14 mouse cellular contexts compared by ENCODE assay signal in genomic region chr11:115768896-115769295, GRCm38 (mm10). TPM values are rescaled to one million over a fixed set of nuclear protein-coding genes. Genes with fewer than 3 reads are reported as not detected.
DNase-seq lines count a peak whose midpoint lies in the region; ATAC-seq lines count a peak whose summit lies in the region.
"Had no signal": no experiment of that assay in that cellular context is flagged by ENCODE, and none has a peak within 500 bp of the region (broad histone marks: within the 10 kb centered on the region; RNA-seq: fewer than 3 reads in every experiment).

No protein-coding gene starts in this region.

- H3K27ac ChIP-seq in heart, embryonic 13.5 days (replicated peaks) = peak overlapping the region; percentile 84
- H3K27ac ChIP-seq in liver, embryonic 12.5 days = 0 out of 2 replicates have a peak overlapping the region, but pooled peaks have one; percentile 4
- H3K27ac ChIP-seq in brown adipose tissue, adult 24 weeks (replicated peaks; ENCODE audit: low read depth, low read length) = peak overlapping the region; percentile 34; the same call in 1 of the 2 replicates
- H3K27ac ChIP-seq: limb, embryonic 12.5 days; macrophage had no signal

- DNase-seq in adrenal gland, adult 2 months = peak; percentile 72
- DNase-seq in adrenal gland, postnatal 10 days = no peak
- no peak for DNase-seq in heart, postnatal 4 days
- no peak for DNase-seq in liver
- DNase-seq in layer of hippocampus, postnatal 14 days (ENCODE audit: low spot score in 2 of 2) = no peak
- DNase-seq: cerebellum, adult 11 months; layer of hippocampus, postnatal 36 days; right cerebral cortex, postnatal 4 days; thymus, postnatal 14 days had no signal

- peak overlapping the region; percentile 49 for H3K4me2 ChIP-seq in heart, embryonic 13.5 days
- no peak overlapping the region for H3K4me2 ChIP-seq in liver, embryonic 12.5 days
- H3K4me2 ChIP-seq: limb, embryonic 12.5 days had no signal

- ATAC-seq in heart, embryonic 13.5 days (ENCODE audit: extremely low read depth, insufficient number of reproducible peaks, low FRiP score, low TSS enrichment) = no peak
- no peak for ATAC-seq in liver, embryonic 12.5 days

- H3K9ac ChIP-seq in heart, embryonic 13.5 days = peak overlapping the region; percentile 53
- no peak overlapping the region for H3K9ac ChIP-seq in liver, embryonic 12.5 days
- H3K9ac ChIP-seq: limb, embryonic 12.5 days had no signal

- H3K4me3 ChIP-seq in heart, embryonic 13.5 days = no peak overlapping the region
- H3K4me3 ChIP-seq in liver, embryonic 12.5 days = no peak overlapping the region
- H3K4me3 ChIP-seq in brown adipose tissue, adult 24 weeks (ENCODE audit: insufficient read depth, low read depth, low read length) = no peak overlapping the region
- H3K4me3 ChIP-seq: limb, embryonic 12.5 days had no signal

- peaks cover 52% of the 10 kb centered on the region for H3K4me1 ChIP-seq in heart, embryonic 13.5 days
- H3K4me1 ChIP-seq in liver, embryonic 12.5 days = peaks cover 67% of the 10 kb centered on the region
- H3K4me1 ChIP-seq in brown adipose tissue, adult 24 weeks (ENCODE audit: control insufficient read depth, insufficient read depth, insufficient read length, low read length) = peaks cover 16% of the 10 kb centered on the region

- H3K9me3 ChIP-seq in heart, embryonic 13.5 days = no peaks in the 10 kb centered on the region
- no peaks in the 10 kb centered on the region; the same call in 1 of the 2 replicates for H3K9me3 ChIP-seq in liver, embryonic 12.5 days (replicated peaks)
- H3K9me3 ChIP-seq: limb, embryonic 12.5 days had no signal

- no peaks in the 10 kb centered on the region for H3K27me3 ChIP-seq in heart, embryonic 13.5 days (replicated peaks)
- H3K27me3 ChIP-seq in liver, embryonic 12.5 days (replicated peaks) = no peaks in the 10 kb centered on the region
- H3K27me3 ChIP-seq: limb, embryonic 12.5 days had no signal

- WGBS in heart, embryonic 13.5 days = 76% methylated on average over 3 of the region's 3 CpGs
- 93% methylated on average over 3 of the region's 3 CpGs for WGBS in liver, embryonic 12.5 days (ENCODE audit: insufficient replicate concordance)

- H3K36me3 ChIP-seq in heart, embryonic 13.5 days = peaks cover 21% of the 10 kb centered on the region
- peaks cover 12% of the 10 kb centered on the region; the same call in 1 of the 2 replicates for H3K36me3 ChIP-seq in liver, embryonic 12.5 days

RNA-seq across cellular contexts. Expression of gene Tmem94, which starts 3.7 kb away (rescaled TPM):
- 10 to 100 TPM; 70.6 to 85.9 TPM for total RNA-seq in adrenal gland, adult 2 months (2021)
- polyA plus RNA-seq in adrenal gland, adult 2 months (2012; rRNA removed) = 158 and 165 TPM in 2 replicates
- total RNA-seq in adrenal gland, postnatal 10 days (2021) = 10 to 100 TPM; 62.0 to 79.6 TPM
- polyA plus RNA-seq in heart, embryonic 13.5 days (2015; fragmentation: Nextera tagmentation; extraction: Ambion mirVana) = 34.3 and 39.4 TPM in 2 replicates
- total RNA-seq in heart, postnatal 4 days (2021) = 100 to 1,000 TPM; 103 to 108 TPM
- polyA plus RNA-seq in liver, embryonic 12.5 days (2016; fragmentation: Nextera tagmentation; extraction: Ambion mirVana) = 16.9 and 17.0 TPM in 2 replicates
- 18.0 and 23.0 TPM in 2 replicates for polyA plus RNA-seq in brown adipose tissue, adult 24 weeks (2012; ENCODE audit: insufficient read depth, insufficient read length, missing spikeins)
- total RNA-seq in layer of hippocampus, postnatal 14 days (2021) = 10 to 100 TPM; 37.8 to 42.3 TPM

RNA-seq across cellular contexts. Expression of gene Caskin2, which starts 44.5 kb away (rescaled TPM):
- total RNA-seq in adrenal gland, adult 2 months (2021) = 10 to 100 TPM; 53.7 to 64.2 TPM
- polyA plus RNA-seq in adrenal gland, adult 2 months (2012; rRNA removed) = 110 and 114 TPM in 2 replicates
- total RNA-seq in adrenal gland, postnatal 10 days (2021) = 10 to 100 TPM; 43.3 to 47.0 TPM
- polyA plus RNA-seq in heart, embryonic 13.5 days (2015; fragmentation: Nextera tagmentation; extraction: Ambion mirVana) = 20.0 and 20.1 TPM in 2 replicates
- 10 to 100 TPM; 51.7 to 58.8 TPM for total RNA-seq in heart, postnatal 4 days (2021)
- 8.3 and 9.2 TPM in 2 replicates for polyA plus RNA-seq in liver, embryonic 12.5 days (2016; fragmentation: Nextera tagmentation; extraction: Ambion mirVana)
- 8.8 and 10.4 TPM in 2 replicates for polyA plus RNA-seq in brown adipose tissue, adult 24 weeks (2012; ENCODE audit: insufficient read depth, insufficient read length, missing spikeins)
- 10 to 100 TPM; 22.0 to 24.8 TPM for total RNA-seq in layer of hippocampus, postnatal 14 days (2021)

RNA-seq across cellular contexts. Expression of gene Tsen54, which starts 45.6 kb away (rescaled TPM):
- total RNA-seq in adrenal gland, adult 2 months (2021) = 10 to 100 TPM; 15.8 to 20.7 TPM
- 43.9 and 61.6 TPM in 2 replicates for polyA plus RNA-seq in adrenal gland, adult 2 months (2012; rRNA removed)
- 10 to 100 TPM; 13.8 to 19.4 TPM for total RNA-seq in adrenal gland, postnatal 10 days (2021)
- polyA plus RNA-seq in heart, embryonic 13.5 days (2015; fragmentation: Nextera tagmentation; extraction: Ambion mirVana) = 24.4 and 27.5 TPM in 2 replicates
- total RNA-seq in heart, postnatal 4 days (2021) = 10 to 100 TPM; 13.0 to 14.2 TPM
- polyA plus RNA-seq in liver, embryonic 12.5 days (2016; fragmentation: Nextera tagmentation; extraction: Ambion mirVana) = 23.5 and 25.6 TPM in 2 replicates
- polyA plus RNA-seq in brown adipose tissue, adult 24 weeks (2012; ENCODE audit: insufficient read depth, insufficient read length, missing spikeins) = 6.1 and 6.8 TPM in 2 replicates
- 10 to 100 TPM; 12.4 to 15.0 TPM for total RNA-seq in layer of hippocampus, postnatal 14 days (2021)

RNA-seq across cellular contexts. Expression of gene Llgl2, which starts 55.0 kb away (rescaled TPM):
- 10 to 100 TPM in 1 of 2 experiments, 1 to 10 TPM in 1; 7.6 to 13.1 TPM for total RNA-seq in adrenal gland, adult 2 months (2021)
- 24.4 and 29.5 TPM in 2 replicates for polyA plus RNA-seq in adrenal gland, adult 2 months (2012; rRNA removed)
- 10 to 100 TPM; 12.7 to 14.0 TPM for total RNA-seq in adrenal gland, postnatal 10 days (2021)
- polyA plus RNA-seq in heart, embryonic 13.5 days (2015; fragmentation: Nextera tagmentation; extraction: Ambion mirVana) = 18.9 and 19.0 TPM in 2 replicates
- 10 to 100 TPM; 20.0 to 21.2 TPM for total RNA-seq in heart, postnatal 4 days (2021)
- 13.4 and 14.3 TPM in 2 replicates for polyA plus RNA-seq in liver, embryonic 12.5 days (2016; fragmentation: Nextera tagmentation; extraction: Ambion mirVana)
- polyA plus RNA-seq in brown adipose tissue, adult 24 weeks (2012; ENCODE audit: insufficient read depth, insufficient read length, missing spikeins) = 4.0 and 5.5 TPM in 2 replicates
- 1 to 10 TPM; 2.3 to 3.2 TPM for total RNA-seq in layer of hippocampus, postnatal 14 days (2021)

Comparison
In these comparisons a context has a peak if more than half of its experiments do, and no peak if none do; other contexts are left out.
1. H3K27ac ChIP-seq: peak in every context shown above with its lines; median percentile 84 in heart, embryonic 13.5 days; 34 in brown adipose tissue, adult 24 weeks; 4 in liver, embryonic 12.5 days.